Mouse (Mus musculus): ENCODE data around the gene Matn4. TPM values are rescaled to one million over a fixed set of nuclear protein-coding genes. Genes with fewer than 3 reads are reported as not detected.

Gene Matn4
- total RNA-seq, 2 experiments from 2014 or later, result 13.0 to 14.9 TPM

DNA sequence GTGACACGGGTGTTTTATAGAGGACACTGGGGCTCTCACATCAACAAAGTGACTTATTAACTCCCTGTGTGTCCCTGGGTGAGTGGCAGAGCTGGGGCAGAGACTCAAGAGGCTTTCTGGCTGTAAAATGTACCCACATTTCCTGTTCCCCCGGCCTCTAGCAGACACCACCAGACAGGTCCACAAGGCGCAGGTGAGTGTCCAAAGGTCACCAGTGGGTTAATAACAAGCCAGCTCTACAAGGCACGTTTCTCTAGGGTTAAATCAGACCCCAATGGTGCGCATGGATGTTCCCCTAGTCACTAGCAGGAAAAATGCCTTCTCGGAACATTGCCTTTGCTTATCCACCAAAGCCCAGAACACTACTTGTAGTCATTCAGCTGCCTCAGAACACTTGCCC, 32.8 kb upstream of the Matn4 start:
- intact Hi-C loops (cut with DNase I), result no loop called here
- no peak for DNase-seq (ENCODE audit: extremely low spot score in 1 of 2, low spot score in 2 of 2)

DNA sequence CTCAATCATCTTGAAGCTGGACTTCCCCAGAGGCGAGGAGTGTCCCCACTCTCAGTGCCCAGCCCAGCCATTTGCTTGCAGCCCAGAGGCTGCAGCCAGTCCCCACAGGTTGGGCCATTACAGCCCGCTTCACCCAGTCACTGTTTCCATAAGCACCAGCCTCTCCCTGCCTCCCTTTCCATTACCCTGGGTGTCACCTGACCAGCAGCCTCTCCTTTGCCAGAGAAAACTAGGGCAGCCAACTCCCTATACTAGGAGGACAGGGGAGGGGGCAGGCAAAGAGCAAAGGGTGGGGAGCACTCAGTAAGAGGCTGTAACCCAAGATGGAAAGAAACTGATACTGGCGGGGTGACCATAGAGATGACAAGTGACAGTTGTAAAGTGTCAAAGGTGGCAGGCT, 32.0 kb upstream of the Matn4 start:
- no peak for DNase-seq (ENCODE audit: extremely low spot score in 1 of 2, low spot score in 2 of 2)
- intact Hi-C loops (cut with DNase I), result no loop called here

DNA sequence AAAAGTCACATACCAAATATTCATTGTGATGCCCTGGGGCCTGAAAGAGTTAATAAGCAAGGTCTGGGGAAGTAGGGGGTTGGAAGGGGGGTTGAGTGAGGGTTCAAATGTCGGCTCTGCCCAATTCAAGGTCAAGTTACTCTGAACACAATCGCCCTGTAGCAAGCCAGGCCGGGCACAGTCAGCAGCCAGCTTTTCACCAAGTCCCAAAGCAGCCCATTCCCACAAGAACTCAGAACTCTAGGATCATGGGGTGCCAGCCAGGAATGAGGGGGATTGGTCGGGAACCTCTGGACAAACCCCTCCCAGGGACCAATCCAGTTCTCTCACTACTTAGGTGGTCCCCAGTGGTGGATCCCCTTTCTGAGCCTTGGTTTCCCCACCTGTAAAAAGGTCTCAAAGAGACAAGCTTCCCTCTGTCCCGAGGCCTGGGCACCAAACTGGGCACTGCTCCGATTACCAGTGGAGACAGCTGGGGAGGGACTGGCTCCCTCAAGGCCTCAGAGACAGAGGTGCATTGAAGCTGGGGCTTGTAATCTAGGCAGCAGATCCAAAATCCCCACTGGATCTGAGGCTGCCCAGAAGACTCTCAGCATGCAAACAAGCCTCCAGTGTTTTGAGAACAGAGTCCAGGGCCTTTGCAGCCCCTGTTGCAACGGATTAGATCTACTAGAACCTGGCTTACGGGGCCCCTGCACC, 31.4 kb upstream of the Matn4 start:
- peak in 1 of 2 experiments; percentile 37 for DNase-seq (ENCODE audit: extremely low spot score in 1 of 2, low spot score in 2 of 2)
- intact Hi-C loops (cut with DNase I), result no loop called here

DNA sequence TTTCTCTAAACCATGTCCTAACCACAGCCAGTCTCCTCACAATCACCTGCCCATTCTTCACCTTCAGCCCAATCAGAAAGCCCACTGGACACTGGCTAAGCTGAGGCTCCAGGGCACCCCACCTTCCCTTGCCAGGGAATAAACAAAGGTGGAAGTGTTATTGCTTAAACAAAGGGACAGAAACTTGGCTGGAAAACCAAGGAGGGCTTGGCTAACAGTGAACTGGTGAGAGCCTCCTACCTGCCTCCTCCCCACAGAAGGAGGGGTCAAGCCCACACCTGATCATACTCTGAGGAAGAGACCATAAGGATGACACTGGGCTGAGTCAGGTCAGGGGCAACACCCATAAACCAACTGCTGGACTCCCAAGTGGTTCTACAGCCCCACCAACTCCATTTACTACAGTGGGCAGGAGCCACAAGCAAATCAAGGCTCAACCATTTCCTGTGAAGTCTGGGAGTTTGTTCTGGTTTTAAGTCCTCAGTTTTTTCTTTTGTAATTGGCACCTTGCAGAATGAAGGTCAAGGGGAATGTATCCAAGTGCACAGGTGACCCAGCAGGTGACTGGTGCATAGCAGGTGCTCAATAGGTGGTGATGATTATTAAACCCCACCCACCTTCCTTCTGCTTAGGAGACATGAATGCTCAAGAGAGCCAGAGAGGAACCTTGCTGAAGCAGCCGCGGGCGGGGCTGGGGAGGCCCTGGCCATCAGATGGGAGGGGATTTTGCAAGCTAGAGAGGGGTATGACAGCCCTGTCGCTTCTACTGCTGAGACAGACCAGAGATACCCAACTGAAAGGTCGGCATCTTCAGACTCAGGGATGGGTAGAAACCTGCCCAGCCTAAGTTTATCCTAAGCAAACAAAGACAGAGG, 30.5 kb upstream of the Matn4 start:
- intact Hi-C loops (cut with DNase I), result no loop called here
- no peak for DNase-seq (ENCODE audit: extremely low spot score in 1 of 2, low spot score in 2 of 2)

DNA sequence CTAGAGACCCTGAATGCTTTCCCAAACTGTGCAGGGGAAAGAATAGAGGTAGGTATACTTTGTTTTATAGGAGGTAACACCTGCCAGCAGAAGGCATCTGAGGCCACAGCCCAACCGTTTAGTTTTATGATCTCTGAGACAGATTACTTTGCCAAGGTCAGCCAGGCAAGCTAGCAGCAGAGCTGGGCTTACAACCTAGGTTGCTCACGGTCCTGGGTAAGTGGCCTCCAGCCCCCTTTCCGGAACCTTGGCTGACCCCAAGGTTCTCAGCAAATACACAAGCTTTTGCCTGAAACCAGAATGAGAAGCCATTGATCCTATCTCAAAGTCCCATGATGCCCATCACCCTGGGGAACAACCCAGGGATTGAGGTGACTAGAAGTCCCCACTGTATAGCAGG, 29.7 kb upstream of the Matn4 start:
- intact Hi-C loops (cut with DNase I), result no loop called here
- DNase-seq (ENCODE audit: extremely low spot score in 1 of 2, low spot score in 2 of 2), result no peak

DNA sequence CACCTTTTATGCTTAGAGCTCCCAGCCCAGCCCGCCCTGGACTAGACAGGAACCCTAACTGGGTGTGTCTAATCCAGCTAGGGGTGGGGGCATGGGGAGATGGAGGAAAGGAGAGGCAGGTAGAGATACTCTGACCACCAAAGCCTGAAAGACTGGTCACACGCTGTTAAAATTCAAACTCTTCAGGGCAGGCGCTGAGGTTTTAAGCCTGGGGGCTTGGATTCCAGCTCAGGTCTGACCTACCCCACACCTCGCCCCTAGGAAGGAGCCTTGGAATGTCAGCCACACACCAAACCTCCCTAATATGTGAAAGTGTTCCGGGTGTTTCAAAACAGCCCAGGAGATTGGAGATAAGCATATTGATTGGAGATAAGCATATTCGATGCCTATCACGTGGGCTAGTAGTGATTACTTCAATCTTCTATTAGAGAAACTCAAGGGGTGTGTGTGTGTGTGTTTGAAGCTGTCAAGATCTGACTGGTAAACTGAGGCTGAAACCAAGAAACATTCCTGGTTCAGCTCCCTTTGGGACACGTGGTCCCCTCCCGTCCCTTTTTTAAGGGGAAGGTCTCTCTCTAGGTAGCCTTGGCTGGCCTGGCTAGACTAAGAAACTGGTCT, 28.4 kb upstream of the Matn4 start:
- DNase-seq (ENCODE audit: extremely low spot score in 1 of 2, low spot score in 2 of 2), result no peak
- intact Hi-C loops (cut with DNase I), result no loop called here

DNA sequence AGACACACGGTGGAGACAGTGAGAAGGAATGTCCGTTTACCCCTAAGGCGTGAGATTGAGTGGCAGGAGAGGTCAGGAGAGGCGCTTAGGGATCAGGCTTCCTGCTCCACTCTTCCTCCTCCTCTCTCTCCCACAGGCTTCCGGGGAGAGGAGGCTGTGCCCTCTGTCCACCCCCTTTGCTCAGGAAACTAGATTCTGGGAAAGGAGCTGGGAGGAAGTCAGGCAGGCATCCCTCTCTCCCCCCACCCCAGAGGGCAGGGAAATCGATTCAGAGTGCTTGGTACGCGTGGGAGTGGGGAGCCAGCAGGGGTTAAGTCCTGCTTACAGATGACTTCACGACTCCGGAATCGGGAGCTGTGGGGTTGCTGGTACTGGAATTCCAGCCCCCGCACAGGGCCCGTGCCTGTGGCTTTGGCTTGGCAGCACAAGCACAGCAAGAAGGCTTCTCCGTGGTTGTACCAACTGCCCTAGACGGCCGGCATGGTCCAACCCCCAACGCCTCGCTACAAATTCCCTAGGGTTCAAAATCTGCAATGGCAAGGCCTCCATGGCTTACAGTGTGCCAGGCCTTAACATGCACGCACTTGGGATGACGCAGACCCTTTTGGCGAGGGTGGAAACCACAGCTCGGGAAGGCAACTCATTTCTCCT, 27.7 kb upstream of the Matn4 start:
- intact Hi-C loops (cut with DNase I), result no loop called here

DNA sequence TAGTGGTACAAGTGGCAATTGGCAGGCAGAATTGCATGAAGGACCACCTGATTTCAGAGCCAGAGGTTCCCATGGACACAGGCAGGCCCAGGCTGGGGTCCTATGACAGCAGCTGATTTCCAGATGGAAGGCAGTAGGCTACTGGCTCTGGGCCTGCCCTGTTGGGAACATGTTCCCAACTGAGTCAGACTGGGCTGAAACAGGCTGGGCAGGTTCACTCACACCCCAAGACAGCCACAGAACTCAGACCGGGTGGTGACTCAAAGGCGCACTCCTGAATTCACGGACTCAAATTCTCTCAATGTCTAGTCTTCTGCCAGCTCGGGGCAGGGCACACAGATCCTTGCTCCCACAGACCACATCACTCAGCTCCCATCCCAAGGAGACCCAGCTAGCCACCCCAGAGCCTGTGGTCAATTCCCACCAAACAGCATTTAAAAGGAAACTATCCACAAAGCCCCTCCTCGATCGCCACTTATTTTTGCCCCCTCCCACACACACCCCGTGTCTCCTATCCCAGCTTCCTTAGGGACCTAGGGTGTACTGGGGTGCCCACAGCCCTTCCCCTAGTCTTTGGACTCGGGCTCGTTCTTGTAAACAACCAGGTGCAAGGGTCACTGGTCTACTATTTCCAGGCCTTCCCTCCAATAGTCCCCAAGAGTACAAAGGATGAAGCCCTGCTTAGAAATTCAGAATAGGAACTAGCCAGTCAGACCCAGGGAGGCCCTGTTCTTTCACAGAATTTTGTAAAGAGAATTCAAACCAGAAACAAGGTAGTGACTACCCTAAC, 26.9 kb upstream of the Matn4 start:
- DNase-seq (ENCODE audit: extremely low spot score in 1 of 2, low spot score in 2 of 2), result no peak
- intact Hi-C loops (cut with DNase I), result no loop called here

More for the DNA sequence above, 27.7 kb upstream of the Matn4 start:
- peak in 1 of 2 experiments; percentile 40 for DNase-seq (ENCODE audit: extremely low spot score in 1 of 2, low spot score in 2 of 2)

DNA sequence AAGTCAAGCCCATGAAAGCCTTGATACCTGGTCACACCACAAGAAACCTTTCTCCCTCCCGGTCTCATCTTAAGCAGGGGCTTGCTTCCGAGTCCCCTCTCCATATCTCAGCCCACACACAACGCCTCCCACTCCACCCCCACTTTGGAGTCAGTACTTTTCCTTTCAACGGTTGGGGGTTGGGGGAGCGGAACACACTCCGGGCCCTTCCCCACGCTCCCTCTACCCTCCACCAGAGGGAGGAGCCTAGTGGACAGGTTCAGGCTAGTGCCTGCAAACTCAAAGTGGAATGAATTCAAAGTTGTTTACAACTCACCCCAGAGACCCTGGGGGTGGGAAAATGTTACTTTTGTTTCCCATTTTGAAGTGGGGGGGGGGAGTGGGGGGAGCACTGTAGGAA, 25.7 kb upstream of the Matn4 start:
- intact Hi-C loops (cut with DNase I), result no loop called here
- DNase-seq (ENCODE audit: extremely low spot score in 1 of 2, low spot score in 2 of 2), result no peak

DNA sequence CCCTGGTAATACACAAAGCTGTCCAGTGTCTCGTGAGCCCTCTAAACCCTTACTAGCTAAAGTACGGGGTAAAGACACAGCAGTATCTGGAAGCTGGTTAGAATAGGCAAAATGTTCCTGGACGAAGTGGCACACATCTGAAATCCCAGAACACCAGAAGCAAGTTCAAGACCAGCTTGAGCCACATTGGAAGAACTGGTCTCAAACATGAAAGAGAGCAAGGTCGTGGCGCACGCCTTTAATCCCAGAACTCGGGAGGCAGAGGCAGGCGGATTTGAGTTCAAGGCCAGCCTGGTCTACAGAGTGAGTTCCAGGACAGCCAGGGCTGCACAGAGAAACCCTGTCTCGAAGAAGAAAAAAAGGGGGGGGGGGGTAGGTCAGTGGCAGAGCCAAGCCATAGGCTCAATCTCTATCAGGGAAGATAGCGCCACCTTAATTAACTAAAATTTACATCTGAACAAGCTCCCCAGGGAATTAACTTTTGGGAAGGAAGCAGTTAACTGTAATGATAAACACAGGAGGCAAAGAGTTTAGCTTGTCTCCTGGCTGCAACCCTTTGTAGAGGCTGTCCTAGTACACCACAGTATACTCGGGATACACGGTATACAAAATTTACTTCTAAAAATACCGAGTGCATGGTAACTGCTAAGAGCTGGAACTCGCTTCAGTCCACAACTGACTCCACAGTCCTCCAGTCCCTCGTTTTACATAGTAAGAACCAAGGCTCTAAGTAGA, 25.1 kb upstream of the Matn4 start:
- intact Hi-C loops (cut with DNase I), result no loop called here
- no peak for DNase-seq (ENCODE audit: extremely low spot score in 1 of 2, low spot score in 2 of 2)

DNA sequence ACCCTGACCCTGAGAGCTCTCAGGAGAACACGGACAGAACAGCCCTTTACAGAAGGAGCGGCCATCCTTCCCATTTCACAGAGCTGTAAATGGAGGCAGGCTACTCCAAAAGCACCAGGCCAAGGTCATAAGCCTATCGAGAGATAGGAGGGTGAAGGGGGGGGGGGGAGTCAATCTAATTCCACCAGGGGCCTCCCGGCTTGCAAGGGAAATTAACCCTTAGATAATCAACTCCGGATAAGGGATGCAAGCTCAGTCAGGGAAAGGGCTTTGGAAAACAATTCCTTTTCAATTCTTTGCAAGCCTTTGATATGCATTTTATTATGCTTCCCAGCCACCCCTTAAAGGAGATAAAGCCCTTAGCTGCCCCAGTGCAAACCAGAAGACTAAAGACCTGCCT, 23.5 kb upstream of the Matn4 start:
- no peak for DNase-seq (ENCODE audit: extremely low spot score in 1 of 2, low spot score in 2 of 2)
- intact Hi-C loops (cut with DNase I), result no loop called here

DNA sequence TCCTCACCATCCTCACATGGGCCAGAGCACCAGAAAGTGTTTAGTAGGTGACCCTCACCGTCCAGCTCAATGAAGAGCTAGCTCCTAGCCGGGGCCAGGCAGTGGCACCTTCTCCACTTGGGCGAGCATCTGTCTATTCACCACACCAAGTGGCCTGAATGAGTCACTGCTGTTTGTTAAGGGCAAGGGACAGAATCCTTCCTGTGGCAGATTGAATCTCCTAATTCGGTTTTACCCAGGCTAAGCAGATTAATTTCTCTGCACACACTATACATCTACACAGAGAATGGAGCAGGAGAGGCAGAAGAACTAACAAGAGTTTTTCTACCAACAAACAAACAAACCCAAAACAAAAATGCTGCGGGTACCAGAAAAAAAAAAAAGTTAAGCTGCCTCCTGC, 22.0 kb upstream of the Matn4 start:
- intact Hi-C loops (cut with DNase I), result no loop called here
- no peak for DNase-seq (ENCODE audit: extremely low spot score in 1 of 2, low spot score in 2 of 2)

DNA sequence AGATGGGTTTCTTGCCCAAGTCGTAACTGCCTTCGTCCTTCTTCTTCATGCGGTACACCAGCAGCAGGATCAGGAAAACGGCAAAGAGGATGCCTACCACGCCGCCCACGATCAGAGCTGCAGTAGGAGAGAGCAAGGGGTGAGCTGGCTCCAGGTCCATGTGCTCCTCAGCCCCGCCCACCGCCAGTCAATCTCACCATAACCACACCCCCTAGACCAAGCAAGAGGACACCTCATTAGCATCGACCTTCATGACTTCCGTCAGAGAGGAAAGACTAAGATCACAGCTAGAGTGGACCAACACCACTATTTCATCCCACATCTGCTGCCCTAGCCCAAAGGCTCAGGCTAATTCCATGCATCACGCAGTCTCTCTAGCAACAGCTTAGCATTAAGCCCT, 21.2 kb upstream of the Matn4 start:
- intact Hi-C loops (cut with DNase I), result no loop called here
- DNase-seq (ENCODE audit: extremely low spot score in 1 of 2, low spot score in 2 of 2), result no peak

DNA sequence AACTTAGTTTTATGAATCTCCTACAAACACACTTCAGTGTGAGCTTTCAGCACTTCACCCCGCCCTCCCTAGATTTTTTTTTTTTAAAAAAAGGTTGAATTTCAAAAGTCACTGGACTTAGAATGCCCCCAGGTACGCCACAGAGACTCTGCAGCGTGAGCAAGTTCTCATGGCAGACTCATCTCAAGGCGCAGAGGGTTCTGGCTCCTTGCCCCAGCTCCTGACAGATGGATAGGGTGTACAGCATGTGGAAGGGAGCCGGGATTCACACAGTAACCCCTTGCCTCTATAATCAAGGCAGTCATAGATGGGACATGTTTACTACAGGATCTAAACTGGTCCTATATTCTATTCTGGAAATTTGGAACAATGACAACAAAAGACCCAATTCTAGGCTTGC, 20.4 kb upstream of the Matn4 start:
- DNase-seq (ENCODE audit: extremely low spot score in 1 of 2, low spot score in 2 of 2), result no peak
- intact Hi-C loops (cut with DNase I), result no loop called here

DNA sequence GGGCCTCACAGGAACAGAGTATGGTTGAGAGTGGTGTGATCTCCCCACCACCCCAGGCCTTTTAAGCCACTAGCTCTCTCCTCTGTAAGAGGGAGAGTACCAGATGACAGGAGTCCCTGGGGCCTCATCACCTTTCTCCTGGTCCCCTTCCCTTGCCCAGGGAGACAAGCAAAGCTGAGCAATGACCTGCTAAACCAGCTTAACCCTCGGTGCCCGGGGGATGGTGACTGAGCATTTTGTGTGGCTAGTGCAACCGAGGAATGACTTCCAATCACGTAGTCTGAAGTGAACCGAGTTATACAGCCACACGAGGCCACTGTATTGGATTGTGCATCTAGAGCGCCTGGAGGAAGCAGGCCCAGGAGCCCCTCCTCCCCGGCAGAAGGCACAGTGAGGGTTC, 19.4 kb upstream of the Matn4 start:
- DNase-seq (ENCODE audit: extremely low spot score in 1 of 2, low spot score in 2 of 2), result no peak
- intact Hi-C loops (cut with DNase I), result no loop called here

DNA sequence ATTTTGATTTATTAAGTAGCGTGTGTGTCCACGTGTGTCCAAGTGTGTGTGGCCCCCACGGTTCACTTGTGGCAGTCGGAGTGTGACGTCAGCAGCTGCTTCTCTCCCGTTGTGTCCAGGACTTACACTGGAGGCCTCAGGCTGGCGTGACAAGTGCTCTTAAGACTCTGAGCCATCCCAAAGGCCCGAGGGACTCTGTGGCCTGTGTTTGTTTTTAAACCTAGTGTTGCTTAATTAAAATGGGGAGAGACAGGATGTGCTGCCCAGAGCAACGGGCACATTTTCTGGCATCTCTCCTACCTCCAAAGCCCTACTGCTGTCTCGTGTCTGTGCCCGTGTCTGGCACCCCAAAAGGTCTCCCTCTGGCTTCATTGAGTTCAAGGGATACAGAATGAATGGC, 18.5 kb upstream of the Matn4 start:
- DNase-seq (ENCODE audit: extremely low spot score in 1 of 2, low spot score in 2 of 2), result no peak
- intact Hi-C loops (cut with DNase I), result no loop called here

DNA sequence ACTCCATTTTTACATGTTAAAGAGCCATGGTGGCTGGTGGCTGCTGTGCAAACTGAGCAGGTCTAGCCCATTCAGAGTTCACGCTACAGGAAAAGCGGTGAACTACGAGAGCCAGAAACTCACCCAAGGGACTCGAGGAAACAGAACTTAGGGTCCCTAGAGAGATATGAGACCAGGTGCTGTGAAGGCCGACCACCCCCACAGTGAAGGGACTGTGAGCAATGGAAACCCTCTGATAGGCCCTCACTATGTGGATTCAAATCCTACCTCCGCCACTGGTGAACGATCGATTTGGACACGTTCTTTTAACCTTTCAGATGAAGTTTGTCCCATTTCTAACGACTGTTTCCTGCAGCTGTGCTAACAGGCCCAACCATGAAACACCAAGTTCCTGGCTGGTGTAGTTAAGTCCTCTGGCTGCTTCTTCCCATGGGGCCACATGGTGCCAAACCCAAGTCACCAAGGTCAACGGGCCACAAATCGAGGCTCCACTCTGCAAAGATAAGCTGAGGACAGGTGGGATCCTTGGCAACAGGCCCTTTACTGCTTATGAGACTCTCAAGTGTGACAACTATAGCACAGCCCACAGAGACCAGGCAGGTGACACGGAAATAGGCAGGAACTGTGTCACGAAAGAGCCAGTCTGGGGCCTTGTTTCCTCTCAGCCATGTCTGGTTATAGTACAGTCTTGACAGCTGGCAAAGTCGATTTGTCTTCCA, 17.9 kb upstream of the Matn4 start:
- intact Hi-C loops (cut with DNase I), result no loop called here
- DNase-seq (ENCODE audit: extremely low spot score in 1 of 2, low spot score in 2 of 2), result no peak

DNA sequence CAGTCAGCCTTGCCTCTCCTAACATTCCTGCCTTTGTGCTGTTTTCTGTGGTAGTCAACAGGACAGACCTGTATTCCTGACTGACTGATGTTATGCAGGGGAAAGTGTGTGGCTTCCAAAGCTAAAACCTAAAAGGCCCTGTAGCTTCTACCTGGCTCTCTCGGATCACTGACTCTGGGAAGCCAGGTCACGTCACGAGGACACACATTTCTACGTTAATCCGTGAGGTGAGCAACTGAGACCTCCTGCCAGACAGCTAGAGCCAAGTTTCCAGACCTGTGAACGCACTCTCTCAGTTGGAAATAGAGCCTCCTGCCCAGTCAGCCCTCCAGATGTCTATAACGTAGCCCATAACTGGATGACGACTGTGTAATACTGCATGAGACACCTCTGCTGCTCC, 17.0 kb upstream of the Matn4 start:
- intact Hi-C loops (cut with DNase I), result no loop called here
- DNase-seq (ENCODE audit: extremely low spot score in 1 of 2, low spot score in 2 of 2), result no peak
